Mouse (Mus musculus): ENCODE measurements around the gene 4932438H23Rik.

GRCm38 (mm10) chr16:91105481-91106051 lies 10.6 kb upstream of the 4932438H23Rik start:
- TF ChIP-seq POLR2A (IDR thresholded peaks at IDR 0.05; ENCODE audit: borderline replicate concordance, insufficient read depth, low read length), result no peak
- TF ChIP-seq CTCF (IDR thresholded peaks at IDR 0.05; ENCODE audit: borderline replicate concordance, insufficient read depth, low read depth, low read length), result no peak
